Mouse (Mus musculus) induced T-regulatory cell, adult 2 months (primary cell): ENCODE measurements around the gene Dpysl5.

Source experiments
- DNase-seq: peaks from one replicate; pipeline ENCODE4 v3.0.0-alpha.2; 2012; ENCODE audit warnings: low read depth

The Dpysl5 gene

DNA sequence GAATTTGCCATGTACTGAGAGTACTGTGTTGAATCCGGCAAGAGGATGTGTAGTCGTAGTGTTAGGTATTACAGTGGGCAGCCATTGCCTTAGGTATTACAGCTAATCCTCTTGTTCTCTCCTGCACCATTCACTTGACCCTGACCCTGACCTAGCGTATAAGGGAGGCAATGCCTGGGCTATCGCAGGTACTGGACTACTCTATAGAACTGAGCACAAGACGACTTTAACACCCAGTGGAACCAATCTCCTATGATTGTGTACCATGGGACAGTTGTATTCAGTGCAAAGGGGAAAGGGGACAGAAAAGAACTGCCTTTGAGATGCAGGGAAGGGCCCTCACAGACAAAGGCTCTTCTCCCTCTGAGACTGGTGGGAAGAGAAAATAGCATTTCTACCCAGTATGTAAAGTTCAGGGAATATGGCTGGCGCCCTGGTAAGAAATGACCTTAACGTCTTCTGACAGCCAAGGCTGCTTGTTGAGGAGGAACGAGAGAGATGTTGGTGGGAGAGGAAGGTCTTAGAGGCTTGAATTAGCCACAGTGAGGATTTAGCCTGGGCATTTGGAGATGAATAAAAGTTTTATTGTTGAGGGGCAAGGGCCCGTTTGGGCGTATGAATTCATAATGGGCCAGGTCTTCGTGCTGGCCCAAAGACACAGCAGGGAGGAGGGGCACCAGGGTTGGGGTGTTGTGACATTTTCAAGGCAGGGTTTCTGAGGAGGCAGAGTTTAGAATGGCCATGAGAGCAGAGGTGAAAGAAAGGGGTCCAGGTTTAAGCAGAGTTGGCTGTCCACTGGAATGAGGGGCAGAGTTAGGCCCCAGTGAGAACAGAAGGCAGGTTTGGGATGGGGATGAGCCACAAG lies 113.0 kb downstream of the Dpysl5 start:
- DNase-seq: no peak

DNA sequence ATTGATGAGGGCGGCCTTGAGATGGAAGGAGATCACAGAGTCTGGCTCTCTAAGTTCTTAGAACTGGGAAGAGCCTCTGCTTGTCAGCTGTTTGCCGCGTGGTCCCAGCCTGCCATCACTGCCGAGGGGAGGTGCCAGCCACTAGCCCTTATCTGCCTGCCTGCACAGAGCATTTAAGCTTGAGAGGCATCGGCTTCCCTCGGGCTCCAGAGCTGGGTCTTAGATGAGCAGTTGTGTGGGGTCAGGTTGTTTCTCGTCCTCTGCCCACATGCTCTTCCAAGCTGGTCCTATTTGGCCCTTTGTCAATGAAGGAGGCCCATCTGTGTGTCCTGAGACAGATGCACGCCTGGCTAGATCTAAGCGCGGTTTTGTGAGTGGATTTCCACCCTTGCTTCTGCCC lies 113.8 kb downstream of the Dpysl5 start:
- no peak for DNase-seq

DNA sequence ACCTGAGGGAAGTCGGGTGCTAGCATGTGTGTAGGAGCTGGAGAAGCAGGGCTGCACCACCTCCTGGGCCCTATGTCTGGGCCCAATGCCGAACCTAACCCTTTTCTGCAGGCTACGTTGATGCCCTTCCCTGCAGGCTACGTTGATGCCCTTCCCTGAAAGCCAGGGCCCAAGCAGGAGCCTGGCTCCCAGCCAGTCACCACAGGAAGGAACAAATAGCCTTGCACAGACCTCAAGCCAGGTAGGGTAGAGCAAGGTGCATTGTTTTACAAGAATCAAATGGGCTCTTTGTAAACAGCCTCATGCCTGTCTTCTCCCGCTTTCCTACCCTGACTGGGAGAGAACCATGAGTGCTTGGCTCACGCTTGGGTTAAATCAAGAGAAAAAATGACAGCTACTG lies 114.5 kb downstream of the Dpysl5 start:
- DNase-seq: no peak

DNA sequence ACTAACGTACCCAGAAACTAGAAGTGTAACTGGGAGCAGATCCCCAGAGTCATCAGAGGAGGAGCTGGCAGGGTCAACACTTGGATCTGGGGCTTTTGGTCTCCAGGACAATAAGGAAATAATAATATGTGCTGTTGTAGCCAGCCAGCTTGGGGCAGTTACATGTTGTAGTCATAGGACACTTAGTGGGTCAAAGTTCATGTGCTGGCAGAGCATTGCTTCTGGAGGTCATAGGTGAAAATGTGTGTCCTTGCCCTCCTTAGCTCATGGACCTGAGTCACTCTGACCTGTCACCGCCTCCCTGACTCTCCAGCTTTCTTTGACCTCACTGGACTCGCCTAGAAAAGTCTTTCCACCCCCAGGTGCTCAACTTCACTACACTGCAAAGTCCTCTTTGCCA lies 122.1 kb downstream of the Dpysl5 start:
- DNase-seq: no peak

DNA sequence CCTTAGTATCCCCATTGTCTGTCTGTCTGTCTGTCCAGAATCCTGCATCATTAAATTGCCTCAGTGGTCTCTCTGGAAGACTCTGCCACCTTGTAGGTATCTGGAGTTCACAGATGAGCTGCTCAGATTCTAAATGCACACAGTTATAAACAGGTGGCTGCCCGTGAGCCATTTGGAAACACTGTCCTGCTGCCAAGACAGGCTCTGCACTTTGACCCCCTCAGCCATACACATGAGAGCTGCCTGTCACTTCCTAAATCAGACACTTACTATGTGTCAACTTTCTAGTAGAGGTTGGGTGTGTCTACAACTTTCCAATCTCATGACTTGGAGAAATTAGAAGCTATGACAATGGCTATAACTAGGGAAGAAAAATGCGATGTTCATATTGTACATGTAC lies 128.4 kb downstream of the Dpysl5 start:
- DNase-seq: no peak

DNA sequence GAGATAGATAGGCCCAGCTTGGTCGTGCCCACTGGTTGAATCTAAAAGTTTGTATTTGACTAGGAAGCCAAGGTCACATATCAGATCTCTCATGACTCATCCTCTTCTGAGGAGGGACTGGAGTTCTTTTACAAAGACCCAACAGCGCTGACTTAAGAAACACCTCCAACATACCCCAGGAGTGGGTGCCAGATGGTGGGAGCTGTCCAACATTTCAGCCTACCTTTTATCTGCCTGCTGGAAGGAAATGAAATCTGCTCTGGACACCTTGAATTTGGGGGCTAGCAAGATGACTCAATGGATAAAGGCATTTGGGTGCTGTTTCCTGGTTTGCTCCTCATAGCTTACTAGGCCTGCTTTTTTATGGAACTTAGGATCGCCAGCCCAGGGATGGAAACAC lies 130.5 kb downstream of the Dpysl5 start:
- DNase-seq: no peak
